ENCODE assay signal across 24 mouse cellular contexts in genomic region chr8:47659463-47659862, GRCm38 (mm10). TPM values are rescaled to one million over a fixed set of nuclear protein-coding genes. Genes with fewer than 3 reads are reported as not detected.
DNase-seq lines count a peak whose midpoint lies in the region; ATAC-seq lines count a peak whose summit lies in the region.
"Had no signal": no experiment of that assay in that cellular context is flagged by ENCODE, and none has a peak within 500 bp of the region (broad histone marks: within the 10 kb centered on the region; RNA-seq: fewer than 3 reads in every experiment).

No protein-coding gene starts in this region.

- no peaks in the 10 kb centered on the region for H3K27me3 ChIP-seq in kidney, embryonic 16.5 days (ENCODE audit: insufficient read depth, low read length)
- H3K27me3 ChIP-seq in liver, embryonic 16.5 days (ENCODE audit: control insufficient read depth, insufficient read depth, low read depth, low read length): no peaks in the 10 kb centered on the region
- H3K27me3 ChIP-seq: forebrain, embryonic 13.5 days; heart, embryonic 12.5 days; heart, embryonic 15.5 days; hindbrain, embryonic 13.5 days had no signal

- ATAC-seq in kidney, embryonic 16.5 days (ENCODE audit: low FRiP score, low TSS enrichment): peak; percentile 69
- peak; percentile 79 for ATAC-seq in liver, embryonic 16.5 days (ENCODE audit: low read depth)
- ATAC-seq: activated CD4-positive, CD25-positive, alpha-beta regulatory T cell, adult 4 months; forebrain, embryonic 13.5 days; forebrain, embryonic 16.5 days; hindbrain, embryonic 16.5 days had no signal

- peak; percentile 6 for DNase-seq in heart, adult 11 months
- DNase-seq in heart, adult 8-10 months (ENCODE audit: low spot score): no peak
- DNase-seq in kidney, adult 9 months: no peak
- no peak for DNase-seq in liver
- DNase-seq: adrenal gland, adult 8-10 months; adrenal gland, postnatal 25 days; cerebellum, adult 11-12 months; cerebellum, adult 8-10 months; cerebellum, postnatal 14 days; gastrocnemius, postnatal 10 days; gastrocnemius, postnatal 36 days; heart, postnatal 10 days; heart, postnatal 36 days had no signal

- WGBS in kidney, embryonic 16.5 days: 79% methylated on average over 5 of the region's 5 CpGs
- 71% methylated on average over 5 of the region's 5 CpGs for WGBS in liver, embryonic 16.5 days (ENCODE audit: insufficient replicate concordance)

- H3K27ac ChIP-seq in kidney, embryonic 16.5 days (ENCODE audit: low read length): no peak overlapping the region
- H3K27ac ChIP-seq in liver, embryonic 16.5 days (ENCODE audit: low read length): no peak overlapping the region
- H3K27ac ChIP-seq: forebrain, embryonic 10.5 days; forebrain, embryonic 13.5 days; heart, embryonic 15.5 days; hindbrain, embryonic 10.5 days; hindbrain, embryonic 13.5 days had no signal

- H3K36me3 ChIP-seq in kidney, embryonic 16.5 days (ENCODE audit: insufficient read depth, low read length): no peaks in the 10 kb centered on the region; the same call in 1 of the 2 replicates
- no peaks in the 10 kb centered on the region for H3K36me3 ChIP-seq in liver, embryonic 16.5 days (ENCODE audit: control insufficient read depth, insufficient read depth)
- H3K36me3 ChIP-seq: forebrain, embryonic 10.5 days; heart, embryonic 12.5 days; heart, embryonic 15.5 days; hindbrain, embryonic 10.5 days; hindbrain, embryonic 13.5 days had no signal

- no peaks in the 10 kb centered on the region for H3K4me1 ChIP-seq in kidney, embryonic 16.5 days (ENCODE audit: insufficient read depth, low read length)
- no peaks in the 10 kb centered on the region for H3K4me1 ChIP-seq in liver, embryonic 16.5 days (ENCODE audit: control insufficient read depth, low read depth, low read length)
- H3K4me1 ChIP-seq: forebrain, embryonic 10.5 days; forebrain, embryonic 13.5 days; heart, embryonic 12.5 days; heart, embryonic 15.5 days; hindbrain, embryonic 10.5 days; hindbrain, embryonic 13.5 days had no signal

- H3K4me3 ChIP-seq in kidney, embryonic 16.5 days (ENCODE audit: low read length): no peak overlapping the region
- no peak overlapping the region for H3K4me3 ChIP-seq in liver, embryonic 16.5 days (ENCODE audit: low read depth, low read length)
- H3K4me3 ChIP-seq: forebrain, embryonic 10.5 days; forebrain, embryonic 13.5 days; heart, embryonic 12.5 days; heart, embryonic 15.5 days; hindbrain, embryonic 10.5 days; hindbrain, embryonic 13.5 days had no signal

- H3K9ac ChIP-seq in kidney, embryonic 16.5 days (replicated peaks; ENCODE audit: low read length): no peak overlapping the region
- no peak overlapping the region for H3K9ac ChIP-seq in liver, embryonic 16.5 days (ENCODE audit: low read depth, low read length)
- H3K9ac ChIP-seq: forebrain, embryonic 13.5 days; heart, embryonic 12.5 days; heart, embryonic 15.5 days; hindbrain, embryonic 13.5 days had no signal

- H3K4me2 ChIP-seq in kidney, embryonic 16.5 days (replicated peaks; ENCODE audit: low read depth, low read length): no peak overlapping the region
- H3K4me2 ChIP-seq in liver, embryonic 16.5 days (ENCODE audit: low read depth, low read length): no peak overlapping the region
- H3K4me2 ChIP-seq: forebrain, embryonic 13.5 days; heart, embryonic 12.5 days; heart, embryonic 15.5 days; hindbrain, embryonic 13.5 days had no signal

- H3K9me3 ChIP-seq in kidney, embryonic 16.5 days (ENCODE audit: low read length): no peaks in the 10 kb centered on the region
- no peaks in the 10 kb centered on the region for H3K9me3 ChIP-seq in liver, embryonic 16.5 days (replicated peaks; ENCODE audit: control insufficient read depth, low read length)
- H3K9me3 ChIP-seq: forebrain, embryonic 10.5 days; forebrain, embryonic 13.5 days; heart, embryonic 12.5 days; heart, embryonic 15.5 days; hindbrain, embryonic 13.5 days had no signal

RNA-seq across cellular contexts. Expression of gene Ing2, which starts 15.9 kb away (rescaled TPM):
- 1 to 10 TPM; 5.4 to 6.7 (median 5.5) TPM for total RNA-seq in heart, adult 8-10 months (2022)
- 9.9 and 11.6 TPM in 2 replicates for polyA plus RNA-seq in kidney, embryonic 16.5 days (2015; fragmentation: Nextera tagmentation; extraction: Ambion mirVana)
- 6.6 and 6.7 TPM in 2 replicates for polyA plus RNA-seq in liver, embryonic 16.5 days (2015; fragmentation: Nextera tagmentation; extraction: Ambion mirVana)

RNA-seq across cellular contexts. Expression of gene Cdkn2aip, which starts 54.3 kb away (rescaled TPM):
- total RNA-seq in heart, adult 8-10 months (2022): 1 to 10 TPM; 7.8 to 8.7 (median 8.6) TPM
- 28.0 and 28.8 TPM in 2 replicates for polyA plus RNA-seq in kidney, embryonic 16.5 days (2015; fragmentation: Nextera tagmentation; extraction: Ambion mirVana)
- polyA plus RNA-seq in liver, embryonic 16.5 days (2015; fragmentation: Nextera tagmentation; extraction: Ambion mirVana): 13.1 TPM in 2 replicates
